In genomic region chr5:5247671-5248070, GRCm38 (mm10) we compare ENCODE assay signal across 15 mouse cellular contexts.
"Had no signal": no experiment of that assay in that cellular context is flagged by ENCODE, and none has a peak within 500 bp of the region (broad histone marks: within the 10 kb centered on the region; RNA-seq: fewer than 3 reads in every experiment).

No protein-coding gene starts in this region.

- H3K4me1 ChIP-seq: midbrain, embryonic 10.5 days; midbrain, embryonic 12.5 days; neural tube, embryonic 13.5 days; stomach, embryonic 15.5 days had no signal

- H3K4me3 ChIP-seq: liver, embryonic 12.5 days; midbrain, embryonic 10.5 days; midbrain, embryonic 12.5 days; myocyte; neural tube, embryonic 13.5 days; neural tube, embryonic 15.5 days; stomach, embryonic 15.5 days had no signal

- DNase-seq: lung, embryonic 14.5 days; midbrain, embryonic 14.5 days; retina, postnatal 1 day; right cerebral cortex, adult 18-20 months; right cerebral cortex, postnatal 25 days; thymus, adult 2 months; thymus, postnatal 25 days; thymus, postnatal 4 days had no signal
